Mouse (Mus musculus) hindbrain, embryonic 16.5 days (tissue): ENCODE measurements at regions not wholly inside any gene's neighbourhood (a gene's known extent, or its start where the extent isn't known, plus 50 kb on each side); places are given as distances from the start of the nearest gene placed in this dataset. TPM values are rescaled to one million over a fixed set of nuclear protein-coding genes. Genes with fewer than 3 reads are reported as not detected.

Experiments used
- ATAC-seq: fragments of 200-750 bp; cut with Nextera tagmentation; 2 replicates; pipeline ENCODE4 v1.8.0; 2017; ENCODE audit warnings: moderate TSS enrichment, moderate library complexity
- H3K27ac ChIP-seq: fragments of 300-500 bp; sonication (generic); 2 replicates; pipeline ENCODE4 v1.5.1; 2014; ENCODE audit warnings: low read depth, mild to moderate bottlenecking, control low read depth, low read length, moderate library complexity
- H3K27me3 ChIP-seq: fragments of 300-500 bp; sonication (generic); replicated peaks from 2 replicates; pipeline ENCODE4 v1.6.1; 2014; ENCODE audit warnings: low read length; ENCODE audit not compliant: control insufficient read depth, insufficient read depth
- H3K36me3 ChIP-seq: fragments of 300-500 bp; sonication (generic); 2 replicates; pipeline ENCODE4 v1.6.1; 2014; ENCODE audit warnings: mild to moderate bottlenecking, low read length, moderate library complexity, mixed read lengths; ENCODE audit not compliant: control insufficient read depth, insufficient read depth
- H3K4me1 ChIP-seq: fragments of 300-500 bp; sonication (generic); 2 replicates; pipeline ENCODE4 v1.6.1; 2014; ENCODE audit warnings: low read depth, low read length; ENCODE audit not compliant: control insufficient read depth, insufficient read depth
- H3K4me2 ChIP-seq: fragments of 300-500 bp; sonication (generic); 2 replicates; pipeline ENCODE4 v1.6.1; 2014; ENCODE audit warnings: mild to moderate bottlenecking, low read length, control low read depth, moderate library complexity
- H3K4me3 ChIP-seq: fragments of 300-500 bp; sonication (generic); 2 replicates; pipeline ENCODE4 v1.5.1; 2014; ENCODE audit warnings: mild to moderate bottlenecking, low read length, control low read depth, moderate library complexity
- H3K9ac ChIP-seq: fragments of 300-500 bp; sonication (generic); 2 replicates; pipeline ENCODE4 v1.6.1; 2014; ENCODE audit warnings: low read depth, mild to moderate bottlenecking, control low read depth, low read length, moderate library complexity
- H3K9me3 ChIP-seq: fragments of 300-500 bp; sonication (generic); 2 replicates; pipeline ENCODE4 v1.6.1; 2014; ENCODE audit warnings: mild to moderate bottlenecking, low read length, moderate library complexity; ENCODE audit not compliant: control insufficient read depth
- WGBS: fragments of 180-500 bp; shearing (Covaris S2); extraction: QIAGEN DNeasy Blood & Tissue Kit; methylation state at CpG from one replicate; pipeline ENCODE4 v1.1.7; 2014; 5-methylcytosine and 5-hydroxymethylcytosine counted together
- microRNA-seq: library from miRNA; unstranded; fragments of <30 nt; microRNA quantifications from one replicate; pipeline ENCODE4, GENCODE M21; 2017

DNA sequence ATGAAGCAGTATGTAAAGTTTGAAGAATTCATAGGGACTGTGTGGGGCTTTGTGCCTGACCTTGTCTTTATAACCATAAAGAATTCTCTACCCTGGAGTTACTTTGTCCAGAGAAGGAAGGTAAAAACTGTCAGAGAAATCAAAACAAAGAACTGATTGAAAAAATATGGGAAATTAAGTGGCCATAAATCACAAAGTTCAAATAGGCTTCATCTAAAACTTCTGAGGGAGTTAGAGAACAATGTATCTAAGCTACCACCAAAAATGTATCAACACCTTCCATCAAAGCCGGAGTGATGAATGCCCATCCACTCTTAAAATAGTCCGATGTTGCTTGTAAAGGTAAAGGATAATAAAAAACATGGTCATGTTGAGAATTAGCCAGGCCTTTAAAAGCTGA, 89.1 kb upstream of the Sema3a start:
- no peak overlapping the region for H3K4me2 ChIP-seq
- no peak overlapping the region for H3K27ac ChIP-seq
- H3K4me3 ChIP-seq, result no peak overlapping the region
- no peaks in the 10 kb centered on the region for H3K9me3 ChIP-seq
- 68% methylated on average over 2 of the region's 2 CpGs for WGBS
- no peak for ATAC-seq
- H3K9ac ChIP-seq, result no peak overlapping the region
- no peaks in the 10 kb centered on the region for H3K4me1 ChIP-seq
- H3K27me3 ChIP-seq, result no peaks in the 10 kb centered on the region
- H3K36me3 ChIP-seq, result no peaks in the 10 kb centered on the region

- Histone ChIP-seq H3K4me3 (no peak overlapping the region), H3K9me3 (no peaks in the 10 kb centered on the region), H3K27ac (no peak overlapping the region), H3K4me1 (no peaks in the 10 kb centered on the region), H3K27me3 (no peaks in the 10 kb centered on the region), H3K9ac (no peak overlapping the region), H3K36me3 (no peaks in the 10 kb centered on the region), H3K4me2 (no peak overlapping the region)
- no peak for ATAC-seq
- 53% methylated on average over 2 of the region's 2 CpGs for WGBS
These were observed 66.3 kb upstream of the Sema3a start for GRCm38 (mm10) chr5:13058883-13059423.

DNA sequence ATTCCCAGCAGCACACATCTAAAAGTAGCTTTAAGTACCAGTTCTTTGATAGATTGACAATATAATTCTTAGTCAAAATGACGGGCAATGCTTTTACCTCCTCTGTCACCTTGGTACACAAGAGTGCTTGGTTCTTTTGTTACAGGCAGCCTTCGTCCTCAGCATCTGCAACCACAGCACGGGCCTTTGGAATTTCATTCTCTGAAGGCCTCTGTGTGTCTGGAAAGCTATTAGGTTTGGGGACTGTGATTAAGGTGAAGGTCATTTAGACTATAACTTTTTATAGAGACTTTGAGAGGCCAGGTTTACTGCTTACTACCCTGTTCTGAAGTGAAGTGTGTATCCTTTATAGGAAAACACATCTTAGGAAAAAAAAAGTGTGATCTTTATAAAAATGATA, 58.3 kb upstream of the Sema3a start:
- no peaks in the 10 kb centered on the region for H3K36me3 ChIP-seq
- no peak overlapping the region for H3K27ac ChIP-seq
- H3K9me3 ChIP-seq, result no peaks in the 10 kb centered on the region
- no peaks in the 10 kb centered on the region for H3K27me3 ChIP-seq
- no peak overlapping the region for H3K9ac ChIP-seq
- WGBS, result 50% methylated on average over 3 of the region's 3 CpGs
- H3K4me2 ChIP-seq, result no peak overlapping the region
- no peak overlapping the region for H3K4me3 ChIP-seq
- no peak for ATAC-seq
- H3K4me1 ChIP-seq, result no peaks in the 10 kb centered on the region

Small RNAs in the stretch of these regions (microRNA-seq; reads per million reads assigned to microRNA genes)
- not detected for gene Gm23243
